Mouse (Mus musculus): ENCODE measurements around the gene Arvcf. TPM values are rescaled to one million over a fixed set of nuclear protein-coding genes. Genes with fewer than 3 reads are reported as not detected.
A peak's percentile ranks its signal among the peaks of the same experiment; 100 is the strongest.

Gene Arvcf
- polyA plus RNA-seq (2015; fragmentation: Nextera tagmentation; extraction: Ambion mirVana), result 21.7 and 22.1 TPM in 2 replicates

DNA sequence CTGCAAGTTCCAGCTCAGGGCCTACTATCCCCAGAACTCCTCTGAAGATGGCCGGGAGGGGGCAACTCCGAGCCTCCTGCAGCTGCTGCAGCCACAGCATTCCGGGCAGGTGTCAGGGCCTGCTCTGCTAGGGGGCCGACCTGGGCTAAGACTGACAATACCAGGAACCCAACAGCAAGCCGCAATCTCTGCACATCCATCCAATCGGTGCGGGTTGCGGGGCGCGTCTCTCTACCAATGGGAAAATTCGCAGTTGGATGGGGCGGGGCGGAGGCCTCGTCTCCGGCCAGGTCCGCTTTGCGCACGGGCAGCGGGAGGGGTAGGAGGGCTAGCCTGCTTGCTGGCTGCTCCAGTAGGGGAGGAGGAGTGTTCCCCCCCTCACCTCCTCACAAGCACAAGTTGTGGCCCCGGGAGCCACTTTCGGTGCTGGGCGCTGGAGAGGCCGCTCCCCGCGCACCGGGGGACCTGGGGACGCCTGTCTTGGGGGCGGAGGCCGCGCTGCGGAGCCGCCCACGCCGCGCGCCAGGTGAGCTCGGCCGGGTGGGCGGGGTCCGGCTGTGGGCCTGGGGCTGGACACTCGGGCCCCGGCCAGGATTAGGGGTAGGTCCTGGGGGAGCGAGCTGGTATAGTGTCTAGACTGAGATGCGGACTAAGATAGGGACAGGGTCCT, at the start of gene Arvcf, which contains the start of gene Tango2:
Gene Arvcf (plus strand): TSS at position 252 of the 670 bp plus-strand sequence.
Gene Tango2 (minus strand): TSS at position 173 of the 670 bp plus-strand sequence.
- Histone ChIP-seq H3K4me1 (replicated peaks) (peaks cover 18% of the 10 kb centered on the region), H3K9ac (peak within 1 kb of the TSS; percentile 68), H3K9me3 (no peaks in the 10 kb centered on the region), H3K27ac (no peak within 1 kb of the TSS), H3K4me2 (replicated peaks) (peak within 1 kb of the TSS; percentile 98), H3K36me3 (no peaks in the 10 kb centered on the region), H3K27me3 (replicated peaks) (peaks cover 12% of the 10 kb centered on the region), H3K4me3 (replicated peaks) (peak within 1 kb of the TSS; percentile 76)
- WGBS, result 1% methylated on average over 44 of the region's 44 CpGs
- peak; percentile 89 for ATAC-seq

DNA sequence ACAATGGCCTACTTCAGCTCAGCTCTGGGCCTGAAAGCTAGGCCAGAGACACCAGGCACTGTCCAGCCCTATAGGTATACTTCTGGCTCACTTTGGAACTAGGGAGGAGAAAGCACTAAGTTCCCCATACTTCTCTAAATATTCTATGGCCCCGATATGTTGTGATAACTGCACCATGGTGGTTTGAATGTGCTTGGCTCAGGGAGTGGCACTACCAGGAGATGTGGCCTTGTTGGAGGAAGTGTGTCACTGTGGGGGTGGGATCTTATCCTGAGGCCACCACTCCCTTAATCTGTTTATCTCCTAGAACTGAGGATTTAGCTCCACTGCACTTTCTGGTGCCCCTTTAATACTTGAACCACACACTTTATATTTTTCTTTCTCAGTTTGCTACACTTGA, 39.8 kb upstream of the Arvcf start:
- no peaks in the 10 kb centered on the region for H3K9me3 ChIP-seq
- no peaks in the 10 kb centered on the region for H3K4me1 ChIP-seq (replicated peaks)
- no peak overlapping the region for H3K9ac ChIP-seq
- H3K4me2 ChIP-seq (replicated peaks), result no peak overlapping the region
- 91% methylated on average over 1 of the region's 1 CpGs for WGBS
- H3K27ac ChIP-seq, result no peak overlapping the region
- H3K4me3 ChIP-seq (replicated peaks), result no peak overlapping the region
- no peaks in the 10 kb centered on the region for H3K27me3 ChIP-seq (replicated peaks)
- H3K36me3 ChIP-seq, result peaks cover 14% of the 10 kb centered on the region; the same call in 1 of the 2 replicates
- ATAC-seq, result no peak

DNA sequence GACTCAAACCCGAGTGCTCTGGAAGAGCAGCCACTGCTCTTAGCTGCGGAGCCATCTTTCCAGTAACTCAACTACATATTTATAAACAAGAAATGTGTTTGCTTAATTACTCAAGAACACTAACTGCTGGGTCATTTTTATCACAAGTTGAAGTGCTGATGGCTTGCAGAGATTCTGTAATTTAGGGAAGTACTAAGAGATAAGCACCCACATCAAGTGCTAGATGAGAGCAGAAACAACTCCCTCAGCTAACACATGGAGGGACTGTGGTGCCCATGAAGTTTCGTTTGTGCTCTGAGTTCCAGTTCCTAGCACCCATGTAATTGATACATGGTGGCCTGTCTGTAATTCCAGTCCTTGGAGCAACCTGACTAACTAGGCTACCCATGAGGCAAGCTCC, 29.0 kb upstream of the Arvcf start:
- H3K27ac ChIP-seq, result no peak overlapping the region
- H3K9me3 ChIP-seq, result no peaks in the 10 kb centered on the region
- H3K4me3 ChIP-seq (replicated peaks), result no peak overlapping the region
- H3K36me3 ChIP-seq, result 0 out of 2 replicates have a peak, but pooled peaks cover 2% of the 10 kb centered on the region
- no peak for ATAC-seq
- no peak overlapping the region for H3K4me2 ChIP-seq (replicated peaks)
- H3K9ac ChIP-seq, result no peak overlapping the region
- 77% methylated on average over 3 of the region's 3 CpGs for WGBS
- H3K27me3 ChIP-seq (replicated peaks), result no peaks in the 10 kb centered on the region
- no peaks in the 10 kb centered on the region for H3K4me1 ChIP-seq (replicated peaks)

DNA sequence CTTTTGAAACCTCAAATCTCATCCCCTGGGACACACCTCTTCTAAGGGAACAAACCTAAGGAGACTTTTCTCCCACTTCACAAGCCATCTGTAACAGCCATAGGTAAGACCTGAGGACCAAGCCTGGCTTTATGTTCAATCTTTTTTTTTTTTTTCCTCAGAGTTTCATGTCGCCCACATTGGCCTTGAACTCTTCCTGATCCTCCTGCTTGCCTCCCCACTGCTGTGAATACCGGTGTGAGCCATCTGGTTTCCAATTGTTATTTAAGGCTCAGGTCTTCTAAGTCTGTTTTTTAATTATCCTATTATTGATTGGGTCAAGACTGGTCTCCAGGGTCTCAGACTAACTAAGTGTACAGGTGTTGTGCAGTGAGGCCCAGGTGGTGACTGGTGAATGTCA, 26.5 kb upstream of the Arvcf start:
- no peak overlapping the region for H3K4me2 ChIP-seq (replicated peaks)
- H3K4me1 ChIP-seq (replicated peaks), result no peaks in the 10 kb centered on the region
- WGBS, result 78% methylated on average over 2 of the region's 2 CpGs
- H3K36me3 ChIP-seq, result no peaks in the 10 kb centered on the region
- no peak for ATAC-seq
- H3K27ac ChIP-seq, result no peak overlapping the region
- no peaks in the 10 kb centered on the region for H3K9me3 ChIP-seq
- no peaks in the 10 kb centered on the region for H3K27me3 ChIP-seq (replicated peaks)
- no peak overlapping the region for H3K4me3 ChIP-seq (replicated peaks)
- H3K9ac ChIP-seq, result no peak overlapping the region

DNA sequence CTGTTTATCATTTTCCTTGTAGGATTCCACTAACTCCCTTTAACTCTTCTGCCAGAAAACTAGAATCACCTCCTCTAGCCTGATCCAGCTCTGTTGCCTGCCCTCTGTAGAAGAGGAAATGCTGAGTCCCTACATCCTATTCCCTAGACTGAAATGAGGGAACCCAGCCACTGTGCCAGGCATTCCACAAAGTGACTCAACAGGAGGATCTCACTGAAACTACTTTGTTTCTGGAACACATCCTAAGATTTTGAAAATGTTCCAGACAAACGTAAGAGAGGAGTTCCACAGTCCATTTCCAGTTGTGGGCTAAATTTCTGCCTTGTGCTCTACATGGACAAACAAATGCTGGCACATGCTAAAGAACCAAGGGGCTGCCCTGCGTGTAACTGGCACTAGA, 24.5 kb upstream of the Arvcf start:
- 77% methylated on average over 2 of the region's 2 CpGs for WGBS
- H3K36me3 ChIP-seq, result no peaks in the 10 kb centered on the region
- no peaks in the 10 kb centered on the region for H3K4me1 ChIP-seq (replicated peaks)
- H3K27me3 ChIP-seq (replicated peaks), result no peaks in the 10 kb centered on the region
- no peak for ATAC-seq
- H3K27ac ChIP-seq, result no peak overlapping the region
- H3K9me3 ChIP-seq, result no peaks in the 10 kb centered on the region
- no peak overlapping the region for H3K4me2 ChIP-seq (replicated peaks)
- H3K4me3 ChIP-seq (replicated peaks), result no peak overlapping the region
- no peak overlapping the region for H3K9ac ChIP-seq

DNA sequence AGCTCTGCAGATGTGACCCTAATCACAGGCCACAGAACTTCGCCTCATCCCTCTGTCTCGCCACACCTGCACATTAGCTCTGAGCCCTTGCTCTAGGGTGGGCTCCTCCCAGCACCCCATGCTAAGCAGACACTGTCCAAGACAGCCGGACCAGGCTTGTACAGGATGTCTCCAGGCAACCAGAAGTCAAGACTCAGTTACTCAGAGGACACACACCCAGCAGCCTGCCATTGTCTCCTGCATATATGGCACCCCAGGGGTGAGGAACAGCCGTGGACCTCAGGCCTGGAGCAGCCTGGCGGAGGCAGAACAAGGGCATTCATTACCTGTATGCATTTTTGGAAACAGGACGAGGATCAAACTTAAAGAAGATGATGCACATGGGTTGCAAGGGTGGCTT, 24.0 kb upstream of the Arvcf start:
- Histone ChIP-seq H3K4me3 (replicated peaks) (no peak overlapping the region), H3K9me3 (no peaks in the 10 kb centered on the region), H3K4me1 (replicated peaks) (no peaks in the 10 kb centered on the region), H3K4me2 (replicated peaks) (no peak overlapping the region), H3K9ac (no peak overlapping the region), H3K36me3 (no peaks in the 10 kb centered on the region), H3K27me3 (replicated peaks) (no peaks in the 10 kb centered on the region), H3K27ac (no peak overlapping the region)
- WGBS, result 89% methylated on average over 6 of the region's 6 CpGs
- ATAC-seq, result no peak

DNA sequence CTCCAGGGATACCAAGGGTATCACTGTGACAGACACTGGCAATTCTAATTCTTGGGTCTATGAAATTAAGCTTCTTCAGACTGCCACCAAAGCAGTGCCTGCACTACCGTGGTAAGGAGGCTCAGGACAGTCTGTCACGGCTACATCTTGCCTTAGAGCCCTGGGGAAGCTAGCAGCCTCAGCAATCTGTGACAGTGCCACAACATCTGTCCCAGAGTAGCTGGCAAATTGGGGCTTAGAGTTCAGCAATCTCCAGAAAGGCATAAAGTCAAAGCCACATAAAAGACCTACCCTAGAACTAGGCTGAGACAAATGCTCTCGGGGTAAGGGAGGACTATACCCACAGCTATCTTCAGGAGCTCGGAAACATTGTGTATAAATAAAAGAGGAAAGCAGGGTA, 22.2 kb upstream of the Arvcf start:
- 68% methylated on average over 4 of the region's 4 CpGs for WGBS

DNA sequence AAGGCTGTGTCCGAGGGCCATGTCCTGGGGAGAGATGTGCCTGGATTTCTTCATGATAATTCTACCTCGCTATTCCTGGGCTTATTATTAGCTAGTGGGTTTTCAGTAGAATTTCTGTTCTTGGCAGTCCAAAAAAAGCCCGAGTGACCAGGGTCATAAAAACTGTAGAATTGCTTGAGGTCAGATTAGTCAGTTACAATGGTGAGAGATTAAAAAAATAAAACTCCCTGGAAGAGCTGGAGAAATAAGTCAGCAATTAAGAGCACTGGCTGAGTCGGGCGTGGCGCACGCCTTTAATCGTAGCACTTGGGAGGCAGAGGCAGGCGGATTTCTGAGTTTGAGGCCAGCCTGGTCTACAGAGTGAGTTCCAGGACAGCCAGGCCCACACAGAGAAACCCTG, 20.0 kb upstream of the Arvcf start:
- 88% methylated on average over 9 of the region's 9 CpGs for WGBS
- Histone ChIP-seq H3K27me3 (replicated peaks) (no peaks in the 10 kb centered on the region), H3K36me3 (no peaks in the 10 kb centered on the region), H3K4me3 (replicated peaks) (no peak overlapping the region), H3K9me3 (no peaks in the 10 kb centered on the region), H3K4me1 (replicated peaks) (no peaks in the 10 kb centered on the region), H3K27ac (no peak overlapping the region), H3K9ac (no peak overlapping the region), H3K4me2 (replicated peaks) (no peak overlapping the region)
- ATAC-seq, result no peak

More for the DNA sequence above, 22.2 kb upstream of the Arvcf start:
- no peaks in the 10 kb centered on the region for H3K9me3 ChIP-seq
- no peaks in the 10 kb centered on the region for H3K27me3 ChIP-seq (replicated peaks)
- H3K9ac ChIP-seq, result no peak overlapping the region
- no peak overlapping the region for H3K4me3 ChIP-seq (replicated peaks)
- H3K36me3 ChIP-seq, result no peaks in the 10 kb centered on the region
- no peak overlapping the region for H3K4me2 ChIP-seq (replicated peaks)
- no peak overlapping the region for H3K27ac ChIP-seq
- H3K4me1 ChIP-seq (replicated peaks), result no peaks in the 10 kb centered on the region
- ATAC-seq, result no peak

DNA sequence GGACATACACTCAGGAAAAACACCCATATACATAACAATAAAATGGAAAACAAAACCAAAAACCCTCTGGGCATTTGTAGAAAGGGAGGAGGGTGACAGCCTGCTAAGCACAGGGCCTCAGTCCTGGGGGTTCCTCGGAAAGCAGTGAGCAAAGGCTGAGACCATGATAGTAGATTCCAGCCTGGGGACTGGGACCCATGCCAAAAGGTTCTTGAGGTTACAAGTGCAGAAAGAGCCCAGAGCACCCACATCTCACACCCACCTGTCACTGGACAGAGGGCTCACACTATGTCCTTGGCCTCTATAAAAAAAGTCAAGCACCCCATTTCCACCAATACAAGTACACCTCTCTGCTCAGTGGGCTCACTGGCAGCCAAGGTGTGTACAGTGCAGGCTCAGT, 19.5 kb upstream of the Arvcf start:
- ATAC-seq, result no peak
- WGBS, result 92% methylated on average over 1 of the region's 1 CpGs
- Histone ChIP-seq H3K4me1 (replicated peaks) (no peaks in the 10 kb centered on the region), H3K4me2 (replicated peaks) (no peak overlapping the region), H3K9me3 (no peaks in the 10 kb centered on the region), H3K4me3 (replicated peaks) (no peak overlapping the region), H3K27me3 (replicated peaks) (no peaks in the 10 kb centered on the region), H3K36me3 (no peaks in the 10 kb centered on the region), H3K27ac (no peak overlapping the region), H3K9ac (no peak overlapping the region)

DNA sequence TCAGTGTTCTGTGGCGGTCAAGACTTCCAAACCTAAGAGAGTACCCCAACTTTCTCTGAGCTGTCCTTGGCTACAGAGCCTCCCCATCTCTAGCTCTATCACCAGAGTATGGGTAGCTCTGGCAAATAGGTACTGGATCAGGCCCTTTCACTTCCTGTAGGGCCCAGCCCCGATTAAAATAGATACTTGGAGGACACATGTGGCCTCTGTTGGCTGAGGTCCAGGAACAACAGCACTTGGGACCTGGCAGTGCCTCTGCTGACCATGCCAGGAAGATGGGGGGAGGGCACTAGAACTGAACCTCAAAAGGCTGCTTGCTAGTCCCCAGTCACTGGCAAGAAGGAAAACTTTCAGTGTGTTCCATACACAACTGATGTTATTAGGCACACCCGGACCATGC, 14.0 kb upstream of the Arvcf start:
- no peak for ATAC-seq
- Histone ChIP-seq H3K36me3 (no peaks in the 10 kb centered on the region), H3K4me3 (replicated peaks) (no peak overlapping the region), H3K27ac (no peak overlapping the region), H3K9ac (no peak overlapping the region), H3K4me2 (replicated peaks) (no peak overlapping the region), H3K4me1 (replicated peaks) (no peaks in the 10 kb centered on the region), H3K9me3 (no peaks in the 10 kb centered on the region), H3K27me3 (replicated peaks) (no peaks in the 10 kb centered on the region)
- 90% methylated on average over 3 of the region's 3 CpGs for WGBS

DNA sequence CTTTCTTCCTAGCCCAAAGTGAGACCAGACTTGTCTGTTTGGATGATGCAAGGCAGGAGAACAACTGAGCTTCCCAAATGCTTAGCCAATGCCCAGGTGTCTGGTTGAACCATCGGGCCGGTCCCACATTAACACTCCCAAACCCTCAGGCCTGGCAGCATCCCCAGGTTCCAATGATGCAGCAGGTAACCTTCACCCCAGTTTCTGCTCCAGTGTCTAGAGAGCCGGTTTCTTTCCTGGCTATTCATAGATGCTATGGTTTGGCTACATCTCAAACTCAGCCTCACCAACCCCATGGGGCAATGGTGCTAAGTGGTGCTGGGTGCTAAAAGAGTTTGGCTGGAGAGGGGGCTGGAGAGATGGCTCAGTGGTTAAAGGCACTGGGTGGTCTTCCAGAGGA, 12.0 kb upstream of the Arvcf start:
- H3K9ac ChIP-seq, result no peak overlapping the region
- H3K4me2 ChIP-seq (replicated peaks), result no peak overlapping the region
- ATAC-seq, result no peak
- no peaks in the 10 kb centered on the region for H3K36me3 ChIP-seq
- 91% methylated on average over 3 of the region's 3 CpGs for WGBS
- H3K4me3 ChIP-seq (replicated peaks), result no peak overlapping the region
- no peaks in the 10 kb centered on the region for H3K9me3 ChIP-seq
- H3K27me3 ChIP-seq (replicated peaks), result no peaks in the 10 kb centered on the region
- H3K27ac ChIP-seq, result no peak overlapping the region
- no peaks in the 10 kb centered on the region for H3K4me1 ChIP-seq (replicated peaks)

DNA sequence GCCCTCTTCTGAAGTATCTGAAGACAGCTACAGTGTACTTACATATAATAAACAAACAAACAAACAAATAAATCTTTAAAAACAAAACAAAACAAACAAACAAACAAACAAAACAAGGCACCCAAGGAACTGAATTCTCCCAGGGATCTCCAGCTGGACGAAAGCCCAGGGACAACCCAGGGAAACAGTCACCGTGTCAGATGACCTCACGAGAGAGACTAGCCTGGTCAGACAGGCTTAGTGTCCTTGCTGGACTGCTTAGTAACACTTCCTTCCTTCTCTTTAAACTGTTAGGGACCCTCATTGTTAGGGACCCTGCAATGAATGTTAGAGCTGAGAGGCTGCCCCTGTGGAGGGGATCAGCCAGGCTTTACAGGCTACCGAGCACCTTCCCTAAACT, 10.7 kb upstream of the Arvcf start:
- Histone ChIP-seq H3K4me1 (replicated peaks) (no peaks in the 10 kb centered on the region), H3K36me3 (no peaks in the 10 kb centered on the region), H3K4me3 (replicated peaks) (no peak overlapping the region), H3K9ac (no peak overlapping the region), H3K9me3 (no peaks in the 10 kb centered on the region), H3K27me3 (replicated peaks) (no peaks in the 10 kb centered on the region), H3K27ac (no peak overlapping the region), H3K4me2 (replicated peaks) (no peak overlapping the region)
- ATAC-seq, result no peak
- 89% methylated on average over 4 of the region's 4 CpGs for WGBS

DNA sequence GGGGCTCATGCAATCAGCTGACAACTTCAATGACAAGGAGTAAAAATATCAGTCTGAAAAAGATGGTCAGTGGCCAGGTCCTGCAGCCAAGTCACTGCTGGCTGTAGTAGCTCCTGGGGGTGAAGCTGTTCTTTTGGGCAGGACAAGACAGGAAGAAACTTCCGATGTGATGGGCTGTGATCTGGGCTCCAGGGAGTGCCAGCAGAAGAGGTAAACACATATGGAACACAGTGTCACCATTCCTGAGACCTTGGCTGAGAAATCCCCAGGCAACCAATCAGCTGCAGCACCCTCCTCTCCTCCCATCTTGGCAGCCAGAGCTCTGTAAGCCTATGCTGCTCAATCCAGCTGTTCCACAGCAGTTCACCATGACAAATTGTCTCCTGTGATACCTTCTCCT, 8.1 kb upstream of the Arvcf start:
- no peaks in the 10 kb centered on the region for H3K27me3 ChIP-seq (replicated peaks)
- H3K4me2 ChIP-seq (replicated peaks), result no peak overlapping the region
- 64% methylated on average over 1 of the region's 1 CpGs for WGBS
- no peak overlapping the region for H3K9ac ChIP-seq
- no peak overlapping the region for H3K27ac ChIP-seq
- no peak for ATAC-seq
- H3K9me3 ChIP-seq, result no peaks in the 10 kb centered on the region
- H3K36me3 ChIP-seq, result no peaks in the 10 kb centered on the region
- H3K4me3 ChIP-seq (replicated peaks), result no peak overlapping the region
- H3K4me1 ChIP-seq (replicated peaks), result peaks cover 11% of the 10 kb centered on the region

All from intestine, embryonic 15.5 days (tissue).